Mouse (Mus musculus) Patski (cell line): ENCODE measurements around the gene Arap1. TPM values are rescaled to one million over a fixed set of nuclear protein-coding genes. Genes with fewer than 3 reads are reported as not detected.

Experiments used
- ATAC-seq: fragments of 100-300 bp; one replicate; pipeline ENCODE4 v1.8.0; 2021
- CTCF ChIA-PET: fragments of 350-600 bp; sonication (Branson Sonifier 250); formaldehyde crosslinking; loops from one replicate; lab custom pipeline; 2022; ENCODE audit warnings: inconsistent platforms; lab: Charles Lee
- POLR2A ChIA-PET: fragments of 350-600 bp; sonication (Branson Sonifier 250); formaldehyde crosslinking; loops from one replicate; lab custom pipeline; 2022; ENCODE audit warnings: antibody characterized with exemption, inconsistent platforms; lab: Charles Lee
- DNase-seq: peaks from one replicate; pipeline ENCODE4 v3.0.0-alpha.2; 2011; ENCODE audit warnings: low read depth, low spot score
- H3K27me3 ChIP-seq: fragments of 371-371 bp; one replicate; pipeline ENCODE4 v1.5.1; 2021
- CTCF ChIP-seq: fragments of 100-300 bp; IDR thresholded peaks from one replicate; pipeline ENCODE4 v1.5.1; 2021
- in situ Hi-C: fragments of 300-500 bp; cut with MboI; formaldehyde crosslinking; loops from 3 replicates; pipeline ENCODE4 v1.11.1; 2018; ENCODE audit warnings: low pct_unique_long_range_greater_than_20kb, mixed read lengths
- polyA plus RNA-seq: library from polyadenylated mRNA; unstranded; gene quantifications from one replicate; pipeline ENCODE4 v1.2.3, GENCODE M21; 2021

Gene Arap1
- polyA plus RNA-seq, 1 experiment from 2014 or later = 31.1 TPM

DNA sequence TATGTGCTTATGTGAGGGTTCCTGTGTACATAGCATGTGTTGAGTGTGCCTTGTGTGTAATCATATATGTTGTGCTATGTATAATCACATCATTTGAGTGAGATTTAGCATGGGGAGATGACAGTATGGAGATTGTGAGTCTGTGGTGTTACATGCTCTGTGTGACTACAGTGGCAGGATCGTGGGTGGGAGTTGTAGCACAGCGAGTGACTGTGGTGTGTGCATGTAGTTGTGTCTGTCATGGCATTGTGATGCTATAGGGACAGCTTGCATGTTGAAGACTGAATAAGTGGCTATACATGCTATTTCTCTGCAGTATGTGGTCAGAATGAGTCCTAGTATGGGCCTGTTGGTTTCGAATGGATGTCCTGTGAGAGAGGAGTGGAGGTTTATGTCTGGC, 104.8 kb downstream of the Arap1 start:
- CTCF ChIA-PET = no interaction called here
- in situ Hi-C loops = no loop called here
- no peak for TF ChIP-seq CTCF
- DNase-seq = no peak
- POLR2A ChIA-PET = no interaction called here
- peaks cover 5% of the 10 kb centered on the region for H3K27me3 ChIP-seq
- no peak for ATAC-seq

- TF ChIP-seq CTCF = no peak
- in situ Hi-C loops = no loop called here
- CTCF ChIA-PET = no interaction called here
- POLR2A ChIA-PET = no interaction called here
- H3K27me3 ChIP-seq = peaks cover 5% of the 10 kb centered on the region
- ATAC-seq (no peak), DNase-seq (no peak)
Measured at GRCm38 (mm10) chr7:101453296-101453695, 105.4 kb downstream of the Arap1 start.

GRCm38 (mm10) chr7:101453725-101454124, 105.9 kb downstream of the Arap1 start:
- no peak for TF ChIP-seq CTCF
- ChIA-PET POLR2A (no interaction called here), CTCF (no interaction called here)
- ATAC-seq = no peak
- H3K27me3 ChIP-seq = peaks cover 5% of the 10 kb centered on the region
- in situ Hi-C loops = no loop called here
- DNase-seq = no peak

DNA sequence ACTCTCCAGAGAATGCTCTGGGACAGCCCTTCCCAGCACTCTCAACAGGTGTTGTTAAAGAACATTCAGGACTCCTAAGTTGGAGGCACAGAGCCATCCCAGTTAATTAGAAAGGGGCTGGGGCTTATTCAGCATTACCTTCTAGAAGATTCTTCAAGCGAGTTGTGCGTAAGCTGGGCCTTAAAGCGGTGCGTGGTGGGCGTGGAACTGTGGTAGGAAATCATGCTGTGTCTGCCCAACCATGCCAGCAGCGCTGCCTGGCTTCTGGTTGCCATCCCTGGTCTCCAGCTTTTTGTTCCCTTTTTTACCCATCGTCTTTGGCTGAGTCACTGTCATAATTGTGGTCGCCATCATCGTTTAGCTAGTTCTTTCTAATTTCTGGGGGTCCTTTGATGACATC, 106.6 kb downstream of the Arap1 start:
- ATAC-seq (no peak), DNase-seq (no peak)
- POLR2A ChIA-PET = no interaction called here
- CTCF ChIA-PET = no interaction called here
- TF ChIP-seq CTCF = no peak
- peaks cover 5% of the 10 kb centered on the region for H3K27me3 ChIP-seq
- in situ Hi-C loops = no loop called here

DNA sequence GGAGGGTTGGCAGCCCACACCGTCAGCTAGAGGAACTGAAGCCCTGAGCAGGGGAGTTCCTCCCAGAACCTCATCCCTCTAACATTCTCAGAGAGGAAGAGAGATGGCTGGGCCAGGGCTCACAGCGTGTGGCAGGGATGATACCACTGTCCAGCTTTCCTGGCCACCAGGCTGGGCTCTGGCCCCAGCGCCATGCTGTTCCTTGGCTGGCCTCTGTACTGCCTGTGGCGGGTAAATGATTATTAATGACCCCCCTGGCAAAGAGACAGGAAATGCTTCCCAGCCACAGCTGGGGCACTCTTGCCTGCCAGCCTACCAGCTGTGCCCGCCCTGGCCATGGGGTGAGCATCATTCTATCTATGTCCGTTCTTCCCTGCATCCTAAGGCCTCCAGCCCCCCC, 107.3 kb downstream of the Arap1 start:
- CTCF ChIA-PET = no interaction called here
- H3K27me3 ChIP-seq = peaks cover 5% of the 10 kb centered on the region
- ATAC-seq (no peak), DNase-seq (no peak)
- in situ Hi-C loops = no loop called here
- POLR2A ChIA-PET = no interaction called here
- TF ChIP-seq CTCF = no peak

DNA sequence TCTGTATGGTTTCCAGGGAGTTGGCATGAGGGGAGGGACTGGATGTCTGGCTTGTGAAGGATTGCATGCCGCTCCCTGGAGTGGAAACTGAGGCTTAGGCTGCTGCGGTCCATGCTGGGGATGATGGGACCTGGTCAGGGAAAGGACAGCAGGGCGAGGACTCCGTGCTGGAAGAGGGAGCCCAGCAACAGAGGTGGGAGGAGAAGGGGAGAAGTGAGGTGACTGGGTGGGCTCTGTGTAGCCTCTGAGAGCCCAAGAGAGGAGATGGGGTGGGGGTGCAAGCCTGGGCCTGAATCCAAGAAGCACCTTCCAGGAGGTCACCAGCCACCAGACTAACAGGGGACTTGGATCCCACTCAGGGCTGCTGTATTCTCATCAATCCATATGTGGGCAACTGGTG, 108.5 kb downstream of the Arap1 start:
- DNase-seq (no peak), ATAC-seq (no peak)
- POLR2A ChIA-PET = no interaction called here
- CTCF ChIA-PET = no interaction called here
- no peak for TF ChIP-seq CTCF
- H3K27me3 ChIP-seq = peaks cover 5% of the 10 kb centered on the region
- in situ Hi-C loops = no loop called here

GRCm38 (mm10) chr7:101456789-101457188, 108.9 kb downstream of the Arap1 start:
- H3K27me3 ChIP-seq = peaks cover 5% of the 10 kb centered on the region
- TF ChIP-seq CTCF = no peak
- DNase-seq (no peak), ATAC-seq (no peak)
- CTCF ChIA-PET = no interaction called here
- in situ Hi-C loops = no loop called here
- POLR2A ChIA-PET = no interaction called here

- ATAC-seq (no peak), DNase-seq (no peak)
- H3K27me3 ChIP-seq = no peaks in the 10 kb centered on the region
- POLR2A ChIA-PET = no interaction called here
- CTCF ChIA-PET = no interaction called here
- in situ Hi-C loops = no loop called here
- TF ChIP-seq CTCF = no peak
Measured at GRCm38 (mm10) chr7:101457283-101457682, 109.4 kb downstream of the Arap1 start.

- in situ Hi-C loops = no loop called here
- ChIA-PET POLR2A (no interaction called here), CTCF (no interaction called here)
- ATAC-seq (no peak), DNase-seq (no peak)
- no peak for TF ChIP-seq CTCF
- no peaks in the 10 kb centered on the region for H3K27me3 ChIP-seq
Measured at GRCm38 (mm10) chr7:101457801-101458200, 109.9 kb downstream of the Arap1 start.

GRCm38 (mm10) chr7:101458278-101458781, 110.5 kb downstream of the Arap1 start:
- DNase-seq (no peak), ATAC-seq (no peak)
- no peak for TF ChIP-seq CTCF
- POLR2A ChIA-PET = no interaction called here
- H3K27me3 ChIP-seq = no peaks in the 10 kb centered on the region
- in situ Hi-C loops = no loop called here
- CTCF ChIA-PET = no interaction called here

DNA sequence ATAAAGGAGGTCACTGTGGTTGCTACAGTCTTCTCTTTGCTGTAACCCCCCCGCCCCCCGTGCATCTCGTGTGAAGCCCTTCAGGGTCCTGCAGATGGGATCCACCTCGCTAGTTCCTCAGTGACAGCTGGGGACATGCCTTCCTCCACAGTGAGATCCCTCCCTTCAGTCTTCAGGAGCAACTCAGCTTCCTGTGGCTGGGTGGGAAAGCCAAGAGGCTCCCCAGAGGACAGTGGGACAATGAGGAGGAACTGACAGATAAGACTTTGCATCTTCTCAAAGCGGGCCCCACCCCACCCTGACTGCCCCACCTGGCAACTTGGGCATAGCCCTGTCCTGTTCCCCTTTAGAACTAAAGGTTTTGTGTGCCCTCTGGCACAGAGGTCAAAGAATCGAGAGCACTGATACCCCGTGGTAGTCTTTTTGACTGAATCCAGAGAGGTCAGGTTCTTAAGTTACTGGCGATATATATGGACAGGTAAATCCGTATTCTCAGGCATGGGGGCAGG, 111.5 kb downstream of the Arap1 start:
- TF ChIP-seq CTCF = no peak
- CTCF ChIA-PET = no interaction called here
- ATAC-seq = no peak
- in situ Hi-C loops = no loop called here
- no peaks in the 10 kb centered on the region for H3K27me3 ChIP-seq
- POLR2A ChIA-PET = no interaction called here
- DNase-seq = no peak

DNA sequence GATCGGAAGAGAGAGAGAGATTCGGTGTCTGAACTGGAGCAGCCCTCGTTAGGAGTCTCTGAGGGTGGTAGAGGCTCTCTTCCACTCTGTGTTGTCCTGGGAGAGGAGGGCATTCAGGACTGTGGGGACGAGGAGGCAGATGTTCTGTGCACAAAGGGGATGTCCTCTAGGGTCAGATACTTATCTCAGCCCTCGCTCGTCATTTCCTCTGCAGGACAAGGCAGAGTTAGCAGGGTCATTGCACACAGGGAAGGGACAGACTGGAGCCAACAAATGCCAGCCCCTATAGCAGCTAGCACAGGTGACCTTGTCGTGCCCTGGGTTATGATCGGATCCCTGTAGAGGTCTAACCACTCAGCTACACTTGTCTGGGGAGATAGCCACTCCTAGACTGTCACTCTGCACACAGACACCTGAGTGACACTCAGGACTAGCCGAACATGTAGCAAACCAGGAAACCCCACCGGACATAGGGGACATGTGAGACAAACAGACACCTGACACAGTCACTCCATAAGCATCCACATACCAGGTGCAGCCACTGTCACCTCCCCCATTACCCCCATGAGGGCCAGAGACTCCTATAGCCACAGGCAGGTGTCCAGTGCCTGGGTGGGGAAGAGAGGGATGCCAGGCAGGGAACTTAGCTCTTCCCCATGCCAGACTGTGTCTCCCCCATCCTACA, 112.2 kb downstream of the Arap1 start:
- in situ Hi-C loops = no loop called here
- ChIA-PET CTCF (no interaction called here), POLR2A (no interaction called here)
- no peak for DNase-seq
- ATAC-seq = no peak
- H3K27me3 ChIP-seq = no peaks in the 10 kb centered on the region
- TF ChIP-seq CTCF = no peak
